Mouse (Mus musculus) myocyte (in vitro differentiated cells): Measurements from ENCODE around the gene Foxs1.

Experiments
- CEBPB ChIP-seq: IDR thresholded peaks from 2 replicates; pipeline ENCODE4 v1.6.1; 2011; ENCODE audit warnings: mild to moderate bottlenecking, moderate library complexity; ENCODE audit not compliant: poor library complexity, insufficient read depth, severe bottlenecking
- E2F4 ChIP-seq: IDR thresholded peaks from one replicate; pipeline ENCODE4 v1.6.1; 2011; ENCODE audit warnings: mild to moderate bottlenecking, control low read depth, moderate library complexity; ENCODE audit not compliant: insufficient read depth
- MAX ChIP-seq: IDR thresholded peaks from one replicate; pipeline ENCODE4 v1.6.1; 2011; ENCODE audit warnings: low read depth, mild to moderate bottlenecking, control low read depth
- POLR2A ChIP-seq: IDR thresholded peaks from one replicate; pipeline ENCODE4 v1.6.1; 2011; ENCODE audit warnings: low read depth, mild to moderate bottlenecking, control low read depth, moderate library complexity; ENCODE audit not compliant: insufficient read length
- REST ChIP-seq: IDR thresholded peaks from one replicate; pipeline ENCODE4 v1.6.1; 2011; ENCODE audit warnings: mild to moderate bottlenecking, control low read depth, moderate library complexity; ENCODE audit not compliant: insufficient read depth, insufficient read length
- TCF12 ChIP-seq: IDR thresholded peaks from one replicate; pipeline ENCODE4 v1.6.1; 2011; ENCODE audit warnings: mild to moderate bottlenecking, control low read depth; ENCODE audit not compliant: poor library complexity, insufficient read depth, severe bottlenecking

- TF ChIP-seq MAX (no peak), POLR2A (no peak), E2F4 (no peak), TCF12 (no peak), REST (no peak), CEBPB (no peak)
Measured at GRCm38 (mm10) chr2:152902658-152903057, 30.4 kb downstream of the Foxs1 start.
